Mouse (Mus musculus) heart, embryonic 11.5 days (tissue): ENCODE results near the gene Angptl6. TPM values are rescaled to one million over a fixed set of nuclear protein-coding genes. Genes with fewer than 3 reads are reported as not detected.
A peak's percentile ranks its signal among the peaks of the same experiment; 100 is the strongest.

Experiments used
- ATAC-seq: fragments of 200-750 bp; cut with Nextera tagmentation; replicated peaks from 2 replicates; pipeline ENCODE4 v1.8.0; 2017; ENCODE audit warnings: moderate library complexity; ENCODE audit not compliant: insufficient number of reproducible peaks, low FRiP score, low TSS enrichment
- H3K27ac ChIP-seq: fragments of 300-500 bp; sonication (generic); 2 replicates; pipeline ENCODE4 v1.5.1; 2014; ENCODE audit warnings: mild to moderate bottlenecking, low read depth, low read length
- H3K27me3 ChIP-seq: fragments of 300-500 bp; sonication (generic); 2 replicates; pipeline ENCODE4 v1.6.1; 2014; ENCODE audit warnings: mild to moderate bottlenecking, low read length, mixed read lengths; ENCODE audit not compliant: control insufficient read depth, insufficient read depth
- H3K36me3 ChIP-seq: fragments of 300-500 bp; sonication (generic); 2 replicates; pipeline ENCODE4 v1.6.1; 2014; ENCODE audit warnings: mild to moderate bottlenecking, low read length, moderate library complexity, mixed read lengths; ENCODE audit not compliant: control insufficient read depth, insufficient read depth
- H3K4me1 ChIP-seq: fragments of 300-500 bp; sonication (generic); 2 replicates; pipeline ENCODE4 v1.6.1; 2014; ENCODE audit warnings: low read length; ENCODE audit not compliant: control insufficient read depth, insufficient read depth
- H3K4me2 ChIP-seq: fragments of 300-500 bp; sonication (generic); 2 replicates; pipeline ENCODE4 v1.6.1; 2014; ENCODE audit warnings: mild to moderate bottlenecking, moderate library complexity
- H3K4me3 ChIP-seq: fragments of 300-500 bp; sonication (generic); 2 replicates; pipeline ENCODE4 v1.5.1; 2014; ENCODE audit warnings: low read depth, low read length
- H3K9ac ChIP-seq: fragments of 300-500 bp; sonication (generic); 2 replicates; pipeline ENCODE4 v1.6.1; 2014; ENCODE audit warnings: mild to moderate bottlenecking, low read depth, low read length, moderate library complexity
- H3K9me3 ChIP-seq: fragments of 300-500 bp; sonication (generic); replicated peaks from 2 replicates; pipeline ENCODE4 v1.6.1; 2016; ENCODE audit warnings: low read length; ENCODE audit not compliant: control insufficient read depth
- WGBS: fragments of 180-500 bp; shearing (Covaris S2); extraction: QIAGEN DNeasy Blood & Tissue Kit; methylation state at CpG from one replicate; pipeline ENCODE4 v1.1.7; 2014; ENCODE audit not compliant: insufficient replicate concordance; 5-methylcytosine and 5-hydroxymethylcytosine counted together
- polyA plus RNA-seq: library from polyadenylated mRNA; unstranded; fragments of >200 nt; fragmentation: Nextera tagmentation; extraction: Ambion mirVana; gene quantifications from 2 replicates; pipeline ENCODE4 v1.2.1, GENCODE M21; 2014

Gene Angptl6
- polyA plus RNA-seq, 1 experiment from 2014 or later, result 2.9 TPM

DNA sequence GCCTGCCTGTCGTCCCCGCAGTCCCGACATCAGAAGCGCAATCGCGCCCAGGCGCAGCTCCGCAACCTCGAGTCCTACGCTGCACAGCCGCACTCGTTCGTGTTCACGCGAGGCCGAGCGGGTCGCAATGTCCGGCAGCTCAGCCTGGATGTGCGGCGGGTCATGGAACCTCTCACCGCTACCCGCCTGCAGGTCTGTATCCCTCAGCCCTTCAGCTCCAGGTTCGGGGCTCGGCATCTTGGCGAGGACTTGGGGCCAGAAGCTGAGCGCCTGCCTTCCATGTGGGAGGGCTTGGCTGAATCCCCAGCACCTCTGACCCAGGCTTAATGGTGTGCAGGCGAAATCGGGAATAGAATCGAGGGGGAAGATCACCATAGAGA is 8.8 kb upstream of the Angptl6 start:
- peaks cover 38% of the 10 kb centered on the region for H3K36me3 ChIP-seq
- no peaks in the 10 kb centered on the region for H3K4me1 ChIP-seq
- peak; percentile 6; the same call in 1 of the 2 replicates for ATAC-seq
- H3K27ac ChIP-seq, result peak overlapping the region; percentile 94
- peak overlapping the region; percentile 91 for H3K9ac ChIP-seq
- H3K9me3 ChIP-seq, result no peaks in the 10 kb centered on the region
- H3K4me3 ChIP-seq, result peak overlapping the region; percentile 94
- no peaks in the 10 kb centered on the region for H3K27me3 ChIP-seq
- peak overlapping the region; percentile 91 for H3K4me2 ChIP-seq
- WGBS, result under 1% methylated on average over 30 of the region's 30 CpGs

DNA sequence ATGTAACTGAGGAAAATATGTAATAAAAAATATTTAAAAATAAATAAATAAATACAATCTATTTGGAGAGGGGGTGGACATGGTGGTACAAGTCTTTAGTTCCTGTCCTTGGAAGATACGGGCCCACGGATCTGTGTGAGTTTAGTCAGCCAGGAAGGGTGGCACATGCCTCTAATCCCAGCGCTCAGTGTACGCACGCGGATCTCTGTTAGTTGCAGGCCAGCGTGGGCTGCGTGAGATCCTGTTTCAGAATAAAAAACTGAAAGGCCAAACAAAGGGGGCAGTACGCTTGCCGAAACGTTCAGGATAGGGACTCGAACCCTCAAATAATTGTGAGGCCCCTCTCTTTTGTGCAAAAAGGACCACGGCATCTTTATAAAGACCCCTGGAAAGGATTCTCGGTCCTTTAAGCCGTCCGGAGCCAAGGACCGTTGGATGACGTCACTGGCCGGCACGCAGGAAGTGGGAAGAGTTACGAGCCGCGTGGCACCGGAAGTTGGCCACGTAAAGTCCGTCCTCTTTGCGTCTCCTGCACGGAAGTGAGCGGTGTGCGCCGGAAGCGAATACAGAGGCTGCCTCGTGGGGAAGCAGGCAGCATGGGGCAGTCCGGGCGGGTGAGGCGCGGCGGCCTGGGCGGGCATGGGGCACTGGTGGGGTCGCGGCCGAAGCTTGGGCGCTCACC is 8.3 kb upstream of the Angptl6 start, which contains the start of gene Ppan:
TSS of gene Ppan (plus strand) at position 472 of the 682 bp plus-strand sequence.
- H3K27ac ChIP-seq, result peak within 1 kb of the TSS; percentile 94
- peak within 1 kb of the TSS; percentile 91 for H3K4me2 ChIP-seq
- H3K9ac ChIP-seq, result peak within 1 kb of the TSS; percentile 91
- under 1% methylated on average over 43 of the region's 43 CpGs for WGBS
- peak; percentile 93 for ATAC-seq
- no peaks in the 10 kb centered on the region for H3K9me3 ChIP-seq
- no peaks in the 10 kb centered on the region for H3K27me3 ChIP-seq
- H3K36me3 ChIP-seq, result peaks cover 34% of the 10 kb centered on the region
- no peaks in the 10 kb centered on the region for H3K4me1 ChIP-seq
- peak within 1 kb of the TSS; percentile 94 for H3K4me3 ChIP-seq

DNA sequence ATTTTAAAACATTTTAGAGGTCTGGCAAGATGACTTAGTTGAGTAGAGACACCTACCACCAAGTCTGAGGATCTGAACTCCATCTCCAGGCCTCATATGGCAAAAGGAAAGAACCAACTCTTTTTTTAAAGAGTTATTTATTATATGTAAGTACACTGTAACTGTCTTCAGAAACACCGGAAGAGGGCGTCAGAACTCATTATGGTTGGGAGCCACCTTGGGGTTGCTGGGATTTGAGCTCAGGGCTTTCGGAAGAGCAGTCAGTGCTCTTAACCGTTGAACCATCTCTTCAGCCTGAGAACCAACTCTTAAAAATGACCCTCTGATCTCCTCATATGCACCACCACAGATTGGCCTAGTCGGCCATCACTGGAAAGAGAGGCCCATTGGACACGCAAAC is 7.7 kb upstream of the Angptl6 start:
- Histone ChIP-seq H3K9me3 (no peaks in the 10 kb centered on the region), H3K9ac (no peak overlapping the region), H3K4me3 (no peak overlapping the region), H3K27ac (no peak overlapping the region), H3K27me3 (no peaks in the 10 kb centered on the region), H3K4me2 (peak overlapping the region; percentile 91; the same call in 1 of the 2 replicates), H3K4me1 (no peaks in the 10 kb centered on the region), H3K36me3 (peaks cover 28% of the 10 kb centered on the region)
- no peak for ATAC-seq
- 88% methylated on average over 6 of the region's 6 CpGs for WGBS

DNA sequence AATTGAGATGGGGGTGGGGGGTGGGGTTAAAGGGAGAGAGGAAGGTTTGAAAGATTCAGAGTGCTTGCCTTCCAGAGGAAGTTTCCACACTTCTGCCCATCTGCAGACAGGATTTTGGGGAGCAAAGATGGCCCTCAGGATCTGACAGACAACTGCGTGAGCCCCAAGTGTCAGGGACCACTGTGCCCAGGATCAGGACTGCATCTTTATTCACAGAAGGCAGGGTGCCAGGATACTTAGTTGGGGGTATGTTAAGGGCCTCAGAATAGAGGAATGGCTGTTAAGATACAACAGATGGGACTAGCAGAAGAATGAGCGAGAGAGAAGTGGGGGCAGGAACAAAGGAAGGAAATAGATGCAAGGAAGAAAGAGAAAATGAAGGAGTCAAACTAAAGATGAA is 7.0 kb upstream of the Angptl6 start:
- ATAC-seq, result no peak
- no peak overlapping the region for H3K9ac ChIP-seq
- no peaks in the 10 kb centered on the region for H3K4me1 ChIP-seq
- H3K27me3 ChIP-seq, result no peaks in the 10 kb centered on the region
- no peak overlapping the region for H3K4me3 ChIP-seq
- no peaks in the 10 kb centered on the region for H3K9me3 ChIP-seq
- H3K36me3 ChIP-seq, result peaks cover 22% of the 10 kb centered on the region
- WGBS, result 83% methylated on average over 2 of the region's 2 CpGs
- no peak overlapping the region for H3K27ac ChIP-seq
- no peak overlapping the region for H3K4me2 ChIP-seq

DNA sequence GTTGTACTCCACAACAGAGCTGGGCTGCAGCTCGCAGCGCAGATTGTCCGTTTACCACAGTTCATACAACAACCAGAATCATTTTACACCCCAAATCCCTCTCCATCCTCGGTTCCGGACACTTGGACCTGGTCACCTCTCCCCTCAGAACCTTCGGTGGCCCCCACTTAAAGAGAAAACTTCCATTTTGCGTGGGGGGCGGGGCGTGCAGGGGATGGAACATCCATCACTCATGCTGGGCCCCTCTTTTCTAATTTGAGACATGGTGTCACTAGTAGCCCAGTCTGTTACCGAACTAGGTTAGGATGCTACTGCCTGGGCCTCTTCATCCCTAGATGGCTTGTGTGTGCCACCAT is 839 bp downstream of the Angptl6 start:
- Histone ChIP-seq H3K4me3 (peak overlapping the region; percentile 38), H3K9me3 (no peaks in the 10 kb centered on the region), H3K27me3 (peaks cover 2% of the 10 kb centered on the region; the same call in 1 of the 2 replicates), H3K36me3 (no peaks in the 10 kb centered on the region), H3K27ac (peak overlapping the region; percentile 83), H3K9ac (peak overlapping the region; percentile 76), H3K4me1 (peaks cover 6% of the 10 kb centered on the region), H3K4me2 (peak overlapping the region; percentile 73)
- ATAC-seq, result peak; percentile 0
- 19% methylated on average over 10 of the region's 10 CpGs for WGBS

DNA sequence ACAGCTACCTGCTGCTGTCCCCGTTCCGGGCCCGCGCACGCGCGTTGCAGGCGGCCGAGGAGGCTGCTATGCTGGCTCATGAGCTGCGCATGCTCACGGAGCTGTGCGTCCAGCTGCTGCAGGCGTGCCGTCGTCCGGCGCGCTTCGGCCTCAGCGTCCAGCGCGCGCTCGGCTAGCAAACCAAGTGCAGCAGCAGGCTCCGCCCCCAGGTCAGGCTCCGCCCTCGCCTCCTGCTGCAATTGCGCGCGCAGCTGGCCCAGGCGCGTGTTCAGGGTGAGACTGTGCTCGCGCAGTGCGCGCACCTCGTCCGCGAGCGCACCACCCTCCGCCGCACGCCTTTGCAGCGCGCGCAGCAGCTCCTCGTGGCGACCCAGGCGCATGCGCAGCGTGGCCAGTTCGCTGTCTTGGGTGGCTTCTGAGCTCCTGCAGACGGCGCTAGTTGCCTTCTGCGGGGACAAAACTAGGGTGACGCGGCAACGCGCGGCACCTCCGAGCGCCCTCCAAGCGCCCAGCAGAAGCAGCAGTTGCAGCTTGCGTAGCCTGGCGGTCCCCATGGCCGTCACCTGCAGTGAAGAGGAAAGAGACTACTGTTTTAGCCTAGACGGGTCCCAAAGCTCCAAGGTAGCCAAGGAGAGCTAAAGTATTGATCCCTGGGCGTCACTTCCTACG is 1.4 kb downstream of the Angptl6 start:
- Histone ChIP-seq H3K9ac (peak overlapping the region; percentile 76), H3K36me3 (no peaks in the 10 kb centered on the region), H3K4me1 (peaks cover 6% of the 10 kb centered on the region), H3K27ac (peak overlapping the region; percentile 83), H3K4me2 (peak overlapping the region; percentile 73), H3K4me3 (peak overlapping the region; percentile 38), H3K9me3 (no peaks in the 10 kb centered on the region), H3K27me3 (peaks cover 2% of the 10 kb centered on the region; the same call in 1 of the 2 replicates)
- under 1% methylated on average over 69 of the region's 69 CpGs for WGBS
- peak; percentile 92 for ATAC-seq

DNA sequence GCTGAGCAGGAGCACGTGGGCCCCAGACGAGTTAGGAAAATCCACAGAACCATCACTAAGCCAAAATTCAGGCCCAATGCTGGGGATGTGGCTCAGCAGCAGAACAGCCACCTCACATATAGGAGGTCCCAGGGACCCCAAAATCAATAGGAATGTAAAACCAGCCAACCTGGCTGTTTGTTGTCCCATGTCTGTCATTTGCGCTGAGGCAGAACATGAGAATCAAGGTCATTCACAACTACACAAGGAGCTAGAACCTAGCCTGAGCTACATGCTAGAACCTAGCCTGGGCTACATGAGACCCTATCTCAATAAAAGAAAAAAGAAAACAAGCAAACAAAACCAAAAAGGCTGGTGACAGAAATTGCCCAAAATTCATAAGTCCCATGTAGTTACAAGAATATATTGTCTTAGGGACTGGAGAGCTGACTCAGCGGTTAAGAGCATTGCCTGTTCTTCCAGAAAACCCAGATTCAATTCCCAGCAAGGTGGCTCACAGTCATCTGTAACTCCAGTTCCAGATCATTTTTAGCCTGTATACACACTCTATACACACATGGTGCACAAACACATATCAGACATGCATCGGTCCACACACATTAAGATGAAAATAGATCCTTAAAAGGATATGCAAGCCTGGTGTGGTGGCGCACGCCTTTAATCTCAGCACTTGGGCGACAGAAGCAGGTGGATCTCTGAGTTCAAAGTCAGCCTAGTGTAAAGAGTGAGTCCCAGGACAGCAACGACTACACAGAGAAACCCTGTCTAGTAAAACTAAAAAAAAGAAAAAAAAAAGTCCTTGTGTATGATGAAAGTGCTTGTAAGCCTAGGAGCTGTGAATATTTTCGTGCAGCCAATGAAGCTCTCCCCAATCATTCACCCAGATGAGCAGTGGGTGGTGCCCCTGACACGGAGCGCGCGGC is 2.1 kb downstream of the Angptl6 start:
- ATAC-seq, result no peak
- H3K9me3 ChIP-seq, result no peaks in the 10 kb centered on the region
- H3K36me3 ChIP-seq, result no peaks in the 10 kb centered on the region
- 32% methylated on average over 14 of the region's 14 CpGs for WGBS
- H3K27me3 ChIP-seq, result peaks cover 2% of the 10 kb centered on the region; the same call in 1 of the 2 replicates
- H3K9ac ChIP-seq, result peak overlapping the region; percentile 62
- H3K4me3 ChIP-seq, result peak overlapping the region; percentile 35
- H3K4me1 ChIP-seq, result peaks cover 6% of the 10 kb centered on the region
- peak overlapping the region; percentile 70 for H3K4me2 ChIP-seq
- peak overlapping the region; percentile 50; the same call in 1 of the 2 replicates for H3K27ac ChIP-seq
